Mouse (Mus musculus) cerebellum, adult 2 months (tissue): ENCODE measurements around the gene Mta2. TPM values are rescaled to one million over a fixed set of nuclear protein-coding genes. Genes with fewer than 3 reads are reported as not detected.
A peak's percentile ranks its signal among the peaks of the same experiment; 100 is the strongest.

Source experiments
- DNase-seq, 2 experiments: peaks; one replicate each; pipeline ENCODE4 v3.0.0; 2021
- H3K27ac ChIP-seq: fragments of 200-500 bp; 2 replicates; pipeline ENCODE4 v1.5.1; 2012; ENCODE audit warnings: low read length, control low read depth, inconsistent platforms; ENCODE audit not compliant: insufficient read depth
- H3K27me3 ChIP-seq: fragments of 200-500 bp; 2 replicates; pipeline ENCODE4 v1.6.1; 2012; ENCODE audit warnings: inconsistent platforms, mild to moderate bottlenecking, low read length, moderate library complexity; ENCODE audit not compliant: control insufficient read depth, insufficient read depth
- H3K4me1 ChIP-seq: fragments of 200-500 bp; 2 replicates; pipeline ENCODE4 v1.6.1; 2011; ENCODE audit warnings: low read length; ENCODE audit not compliant: control insufficient read depth, insufficient read depth
- H3K4me3 ChIP-seq: fragments of 200-500 bp; replicated peaks from 2 replicates; pipeline ENCODE3; 2011; ENCODE audit warnings: mild to moderate bottlenecking, low read depth, low read length, control low read depth; ENCODE audit not compliant: insufficient read depth
- CTCF ChIP-seq: fragments of 200-500 bp; IDR thresholded peaks from 2 replicates; pipeline ENCODE4 v1.5.1; 2011; ENCODE audit warnings: low read depth, mild to moderate bottlenecking, control low read depth, low read length, moderate library complexity, borderline replicate concordance; ENCODE audit not compliant: insufficient read depth
- POLR2A ChIP-seq: fragments of 200-500 bp; IDR thresholded peaks from 2 replicates; pipeline ENCODE4 v1.6.1; 2011; ENCODE audit warnings: low read length, control low read depth, borderline replicate concordance; ENCODE audit not compliant: insufficient read depth
- WGBS: fragments of 180-500 bp; shearing (Covaris S2); methylation state at CpG from one replicate; pipeline ENCODE4 v1.1.7; 2018; 5-methylcytosine and 5-hydroxymethylcytosine counted together
- polyA plus RNA-seq: library from polyadenylated mRNA; depleted of rRNA; stranded (reverse); fragments of >200 nt; gene quantifications from 2 replicates; pipeline ENCODE4 v1.2.3, GENCODE M21; 2012

The Mta2 gene
- polyA plus RNA-seq, 1 experiment = 33.9 TPM

GRCm38 (mm10) chr19:8945251-8945650, 3.6 kb downstream of the Mta2 start:
- TF ChIP-seq POLR2A (no peak), CTCF (no peak)
- no peak overlapping the region for H3K27ac ChIP-seq
- H3K4me1 ChIP-seq = peaks cover 10% of the 10 kb centered on the region
- no peak for DNase-seq
- WGBS = 63% methylated on average over 6 of the region's 6 CpGs
- H3K27me3 ChIP-seq = no peaks in the 10 kb centered on the region
- no peak overlapping the region for H3K4me3 ChIP-seq

- WGBS = 90% methylated on average over 7 of the region's 7 CpGs
- TF ChIP-seq POLR2A (no peak), CTCF (no peak)
Observed at GRCm38 (mm10) chr19:8946929-8947328, 5.3 kb downstream of the Mta2 start.

GRCm38 (mm10) chr19:8950190-8950589, 8.5 kb downstream of the Mta2 start:
- Histone ChIP-seq H3K27me3 (no peaks in the 10 kb centered on the region), H3K4me1 (peaks cover 4% of the 10 kb centered on the region; the same call in 1 of the 2 replicates), H3K27ac (no peak overlapping the region), H3K4me3 (no peak overlapping the region)
- no peak for TF ChIP-seq CTCF
- TF ChIP-seq POLR2A = no peak
- DNase-seq = no peak
- 62% methylated on average over 5 of the region's 5 CpGs for WGBS

More at GRCm38 (mm10) chr19:8946929-8947328, 5.3 kb downstream of the Mta2 start:
- Histone ChIP-seq H3K27me3 (no peaks in the 10 kb centered on the region), H3K27ac (no peak overlapping the region), H3K4me1 (peaks cover 6% of the 10 kb centered on the region), H3K4me3 (no peak overlapping the region)
- DNase-seq = no peak

- no peak overlapping the region for H3K4me3 ChIP-seq
- no peaks in the 10 kb centered on the region for H3K27me3 ChIP-seq
- H3K27ac ChIP-seq = no peak overlapping the region
- TF ChIP-seq POLR2A (no peak), CTCF (no peak)
- H3K4me1 ChIP-seq = peaks cover 4% of the 10 kb centered on the region; the same call in 1 of the 2 replicates
- DNase-seq = no peak
- WGBS = 65% methylated on average over 9 of the region's 9 CpGs
Observed at GRCm38 (mm10) chr19:8952241-8952640, 10.6 kb downstream of the Mta2 start.

GRCm38 (mm10) chr19:8953135-8954039, 11.7 kb downstream of the Mta2 start, which contains the start of gene Tut1:
Gene Tut1 (plus strand): TSS chr19:8953847.
- peak within 1 kb of the TSS; percentile 69 for H3K4me3 ChIP-seq
- no peak for TF ChIP-seq CTCF
- TF ChIP-seq POLR2A = peak; percentile 71; the same call in 1 of the 2 replicates
- H3K27me3 ChIP-seq = no peaks in the 10 kb centered on the region
- H3K27ac ChIP-seq = peak within 1 kb of the TSS; percentile 18; the same call in 1 of the 2 replicates
- peaks cover 4% of the 10 kb centered on the region; the same call in 1 of the 2 replicates for H3K4me1 ChIP-seq
- WGBS = under 1% methylated on average over 46 of the region's 46 CpGs
- peak; percentile 93 to 94 for DNase-seq

GRCm38 (mm10) chr19:8954171-8954570, 12.5 kb downstream of the Mta2 start:
- Histone ChIP-seq H3K27ac (no peak overlapping the region), H3K4me1 (peaks cover 4% of the 10 kb centered on the region; the same call in 1 of the 2 replicates), H3K27me3 (no peaks in the 10 kb centered on the region), H3K4me3 (peak overlapping the region; percentile 69)
- TF ChIP-seq POLR2A = no peak
- TF ChIP-seq CTCF = no peak
- WGBS = 6% methylated on average over 9 of the region's 9 CpGs
- no peak for DNase-seq

- Histone ChIP-seq H3K27me3 (no peaks in the 10 kb centered on the region), H3K27ac (no peak overlapping the region), H3K4me3 (no peak overlapping the region), H3K4me1 (no peaks in the 10 kb centered on the region)
- TF ChIP-seq POLR2A = no peak
- WGBS = 87% methylated on average over 2 of the region's 2 CpGs
- DNase-seq = no peak
Observed at GRCm38 (mm10) chr19:8962256-8962655, 20.6 kb downstream of the Mta2 start.

- Histone ChIP-seq H3K27me3 (no peaks in the 10 kb centered on the region), H3K4me1 (0 out of 2 replicates have a peak, but pooled peaks cover 2% of the 10 kb centered on the region), H3K4me3 (no peak overlapping the region), H3K27ac (no peak overlapping the region)
- no peak for TF ChIP-seq POLR2A
- no peak for TF ChIP-seq CTCF
- DNase-seq = no peak
- WGBS = 80% methylated on average over 11 of the region's 11 CpGs
Observed at GRCm38 (mm10) chr19:8965075-8965474, 23.4 kb downstream of the Mta2 start.

GRCm38 (mm10) chr19:8965771-8966170, 24.1 kb downstream of the Mta2 start:
- Histone ChIP-seq H3K27me3 (no peaks in the 10 kb centered on the region), H3K4me1 (0 out of 2 replicates have a peak, but pooled peaks cover 2% of the 10 kb centered on the region), H3K27ac (no peak overlapping the region), H3K4me3 (no peak overlapping the region)
- 62% methylated on average over 8 of the region's 8 CpGs for WGBS
- TF ChIP-seq POLR2A (no peak), CTCF (no peak)
- DNase-seq = peak in 1 of 2 experiments; percentile 34
